Comparison of ENCODE assay signal across 9 mouse cellular contexts in the genomic region with DNA sequence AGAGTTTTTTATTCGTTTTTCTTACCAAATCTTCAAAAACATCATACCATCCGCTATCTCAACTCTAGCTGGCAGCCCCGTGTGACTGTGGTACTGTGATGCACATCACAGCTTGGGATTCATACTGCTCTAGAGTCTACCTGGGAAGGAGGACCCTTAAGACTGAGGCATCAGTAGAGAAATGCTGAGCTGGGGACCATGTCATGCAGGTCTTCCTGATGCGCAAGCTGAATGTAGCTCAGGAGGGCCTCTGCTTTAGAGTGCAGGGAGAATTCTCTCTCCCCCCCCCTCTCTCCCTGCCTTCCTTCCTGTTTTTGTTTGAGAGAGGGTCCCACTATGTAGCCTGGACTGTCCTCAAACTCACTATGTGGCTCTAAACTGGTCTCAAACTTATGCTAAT. TPM values are rescaled to one million over a fixed set of nuclear protein-coding genes. Genes with fewer than 3 reads are reported as not detected.
DNase-seq lines count a peak whose midpoint lies in the region; ATAC-seq and TF ChIP-seq lines count a peak whose summit lies in the region.
"Had no signal": no experiment of that assay in that cellular context is flagged by ENCODE, and none has a peak within 500 bp of the region (broad histone marks: within the 10 kb centered on the region; RNA-seq: fewer than 3 reads in every experiment).

No protein-coding gene starts in this region.

- H3K36me3 ChIP-seq in heart, postnatal 0 days (replicated peaks; ENCODE audit: control insufficient read depth, insufficient read depth, low read length): peaks cover 23% of the 10 kb centered on the region
- peaks cover 8% of the 10 kb centered on the region; the same call in 1 of the 2 replicates for H3K36me3 ChIP-seq in hindbrain, postnatal 0 days (ENCODE audit: insufficient read depth, low read length)
- H3K36me3 ChIP-seq in midbrain, embryonic 15.5 days (replicated peaks): peaks cover 2% of the 10 kb centered on the region; the same call in 1 of the 2 replicates

- intact Hi-C loops in heart, postnatal 14 days (cut with DNase I): loop anchor here (5.0 kb wide), 1 partner anchor 198 kb away; no protein-coding TSS in a partner anchor

- H3K4me1 ChIP-seq in heart, postnatal 0 days (ENCODE audit: control insufficient read depth, insufficient read depth): 0 out of 2 replicates have a peak, but pooled peaks cover 4% of the 10 kb centered on the region
- peaks cover 4% of the 10 kb centered on the region; the same call in 1 of the 2 replicates for H3K4me1 ChIP-seq in bone marrow macrophage, adult 2 months (ENCODE audit: control insufficient read depth, insufficient read depth, low read length)
- H3K4me1 ChIP-seq in hindbrain, postnatal 0 days (ENCODE audit: insufficient read depth, low read length): no peaks in the 10 kb centered on the region
- H3K4me1 ChIP-seq in midbrain, embryonic 15.5 days: peaks cover 12% of the 10 kb centered on the region

- no peak for TF ChIP-seq EP300 in heart, postnatal 0 days (IDR thresholded peaks at IDR 0.05; ENCODE audit: low read depth)

- TF ChIP-seq CTCF in heart, postnatal 0 days (IDR thresholded peaks at IDR 0.05; ENCODE audit: low read depth): no peak
- no peak for TF ChIP-seq CTCF in bone marrow macrophage, adult 2 months (IDR thresholded peaks at IDR 0.05; ENCODE audit: low read depth, low read length)
- no peak for TF ChIP-seq CTCF in hindbrain, postnatal 0 days (IDR thresholded peaks at IDR 0.05; ENCODE audit: low read depth)

- no peaks in the 10 kb centered on the region for H3K27me3 ChIP-seq in heart, postnatal 0 days (ENCODE audit: control insufficient read depth, insufficient read depth, low read length)
- H3K27me3 ChIP-seq in hindbrain, postnatal 0 days (ENCODE audit: insufficient read depth, low read length): no peaks in the 10 kb centered on the region
- no peaks in the 10 kb centered on the region for H3K27me3 ChIP-seq in midbrain, embryonic 15.5 days (replicated peaks)

- 52% methylated on average over 4 of the region's 4 CpGs for WGBS in heart, postnatal 0 days
- WGBS in hindbrain, postnatal 0 days: 69% methylated on average over 4 of the region's 4 CpGs
- 62% methylated on average over 4 of the region's 4 CpGs for WGBS in midbrain, embryonic 15.5 days

- no peak overlapping the region for H3K9ac ChIP-seq in heart, postnatal 0 days (replicated peaks; ENCODE audit: low read depth, low read length)
- no peak overlapping the region for H3K9ac ChIP-seq in hindbrain, postnatal 0 days (replicated peaks; ENCODE audit: low read length)
- no peak overlapping the region for H3K9ac ChIP-seq in midbrain, embryonic 15.5 days

- no peak for ATAC-seq in heart, postnatal 0 days (ENCODE audit: insufficient read depth, low read depth)
- ATAC-seq in hindbrain, postnatal 0 days: no peak
- no peak; the same call in 1 of the 2 replicates for ATAC-seq in midbrain, embryonic 15.5 days (replicated peaks)
- ATAC-seq in monocyte, adult 5-6 weeks (replicated peaks; ENCODE audit: insufficient number of reproducible peaks, low FRiP score, low TSS enrichment, poor library complexity, severe bottlenecking): no peak

- no peak overlapping the region for H3K27ac ChIP-seq in heart, postnatal 0 days (ENCODE audit: low read depth)
- H3K27ac ChIP-seq in bone marrow macrophage, adult 2 months (ENCODE audit: insufficient read depth, low read depth, low read length): no peak overlapping the region
- no peak overlapping the region for H3K27ac ChIP-seq in hindbrain, postnatal 0 days
- no peak overlapping the region for H3K27ac ChIP-seq in midbrain, embryonic 15.5 days

- peak overlapping the region; percentile 79 for H3K4me2 ChIP-seq in heart, postnatal 0 days (ENCODE audit: low read depth, low read length)
- peak overlapping the region; percentile 80 for H3K4me2 ChIP-seq in hindbrain, postnatal 0 days (ENCODE audit: low read depth, low read length)
- peak overlapping the region; percentile 69; the same call in 1 of the 2 replicates for H3K4me2 ChIP-seq in midbrain, embryonic 15.5 days

- no peak for TF ChIP-seq POLR2A in bone marrow macrophage, adult 2 months (IDR thresholded peaks at IDR 0.05; ENCODE audit: borderline replicate concordance, low read depth, low read length)

- DNase-seq in heart, postnatal 0 days (ENCODE audit: low spot score): no peak
- DNase-seq in heart, postnatal 14 days: no peak
- no peak for DNase-seq in hindbrain, postnatal 0 days (ENCODE audit: low spot score)
- DNase-seq in adrenal gland, postnatal 14 days: no peak
- DNase-seq in embryo, embryonic 10 days (ENCODE audit: low spot score): no peak

- peak overlapping the region; percentile 56 for H3K4me3 ChIP-seq in heart, postnatal 0 days (ENCODE audit: low read depth, low read length)
- H3K4me3 ChIP-seq in bone marrow macrophage, adult 2 months (ENCODE audit: insufficient read depth, low read length): peak overlapping the region; percentile 77
- no peak overlapping the region for H3K4me3 ChIP-seq in hindbrain, postnatal 0 days (ENCODE audit: low read length)
- peak overlapping the region; percentile 40; the same call in 1 of the 2 replicates for H3K4me3 ChIP-seq in midbrain, embryonic 15.5 days

- H3K9me3 ChIP-seq in heart, postnatal 0 days (replicated peaks; ENCODE audit: control insufficient read depth, low read length): no peaks in the 10 kb centered on the region
- H3K9me3 ChIP-seq in hindbrain, postnatal 0 days (ENCODE audit: low read length): no peaks in the 10 kb centered on the region
- no peaks in the 10 kb centered on the region for H3K9me3 ChIP-seq in midbrain, embryonic 15.5 days

RNA-seq across cellular contexts. Expression of gene Amz2, which starts 14.9 kb away (rescaled TPM):
- total RNA-seq in heart, postnatal 0 days (2014; rRNA removed; ENCODE audit: low replicate concordance): 36.9 and 65.6 TPM in 2 replicates
- 33.7 and 36.2 TPM in 2 replicates for polyA plus RNA-seq in heart, postnatal 0 days (2015; fragmentation: Nextera tagmentation; extraction: Ambion mirVana)
- 10 to 100 TPM; 42.5 to 46.1 TPM for total RNA-seq in heart, postnatal 14 days (2021)
- polyA plus RNA-seq in bone marrow macrophage, adult 2 months (2012; ENCODE audit: insufficient read depth, insufficient read length, missing spikeins): 32.5 and 35.5 TPM in 2 replicates
- 145 and 151 TPM in 2 replicates for total RNA-seq in hindbrain, postnatal 0 days (2014; rRNA removed)
- 38.4 and 38.8 TPM in 2 replicates for polyA plus RNA-seq in hindbrain, postnatal 0 days (2015; fragmentation: Nextera tagmentation; extraction: Ambion mirVana)
- 55.3 and 56.7 TPM in 2 replicates for polyA plus RNA-seq in midbrain, embryonic 15.5 days (2015; fragmentation: Nextera tagmentation; extraction: Ambion mirVana)
- total RNA-seq in adrenal gland, postnatal 14 days (2021): 41.0 and 41.1 TPM in 2 replicates
- 32.6 to 34.9 TPM (median 33.6 TPM) in 3 replicates for total RNA-seq in monocyte, adult 5-6 weeks (2017)

RNA-seq across cellular contexts. Expression of gene 9930022D16Rik, which starts 26.9 kb away (rescaled TPM):
- total RNA-seq in heart, postnatal 0 days (2014; rRNA removed; ENCODE audit: low replicate concordance): not detected in 2 replicates
- not detected in 2 replicates for polyA plus RNA-seq in heart, postnatal 0 days (2015; fragmentation: Nextera tagmentation; extraction: Ambion mirVana)
- not detected for total RNA-seq in heart, postnatal 14 days (2021)
- polyA plus RNA-seq in bone marrow macrophage, adult 2 months (2012; ENCODE audit: insufficient read depth, insufficient read length, missing spikeins): 0.40 and 0.49 TPM in 2 replicates
- total RNA-seq in hindbrain, postnatal 0 days (2014; rRNA removed): not detected in 2 replicates
- not detected in 2 replicates for polyA plus RNA-seq in hindbrain, postnatal 0 days (2015; fragmentation: Nextera tagmentation; extraction: Ambion mirVana)
- not detected in 2 replicates for polyA plus RNA-seq in midbrain, embryonic 15.5 days (2015; fragmentation: Nextera tagmentation; extraction: Ambion mirVana)
- total RNA-seq in adrenal gland, postnatal 14 days (2021): not detected in 2 replicates
- total RNA-seq in monocyte, adult 5-6 weeks (2017): 0.85 to 6.5 TPM (median 1.6 TPM) in 3 replicates
- polyA plus RNA-seq: large intestine, adult 2 months had no signal

RNA-seq across cellular contexts. Expression of gene Arsg, which starts 32.5 kb away (rescaled TPM):
- 4.3 and 5.9 TPM in 2 replicates for total RNA-seq in heart, postnatal 0 days (2014; rRNA removed; ENCODE audit: low replicate concordance)
- polyA plus RNA-seq in heart, postnatal 0 days (2015; fragmentation: Nextera tagmentation; extraction: Ambion mirVana): 3.8 and 4.3 TPM in 2 replicates
- 1 to 10 TPM; 2.7 to 2.8 TPM for total RNA-seq in heart, postnatal 14 days (2021)
- polyA plus RNA-seq in bone marrow macrophage, adult 2 months (2012; ENCODE audit: insufficient read depth, insufficient read length, missing spikeins): 3.7 and 4.4 TPM in 2 replicates
- 10.4 and 13.1 TPM in 2 replicates for total RNA-seq in hindbrain, postnatal 0 days (2014; rRNA removed)
- polyA plus RNA-seq in hindbrain, postnatal 0 days (2015; fragmentation: Nextera tagmentation; extraction: Ambion mirVana): 9.9 and 10.3 TPM in 2 replicates
- 3.7 and 5.0 TPM in 2 replicates for polyA plus RNA-seq in midbrain, embryonic 15.5 days (2015; fragmentation: Nextera tagmentation; extraction: Ambion mirVana)
- total RNA-seq in adrenal gland, postnatal 14 days (2021): 3.3 and 7.0 TPM in 2 replicates
- total RNA-seq in monocyte, adult 5-6 weeks (2017): 0.96 to 2.5 TPM (median 1.1 TPM) in 3 replicates

RNA-seq across cellular contexts. Expression of gene Slc16a6, which starts 32.8 kb away (rescaled TPM):
- 11.9 and 13.2 TPM in 2 replicates for total RNA-seq in heart, postnatal 0 days (2014; rRNA removed; ENCODE audit: low replicate concordance)
- polyA plus RNA-seq in heart, postnatal 0 days (2015; fragmentation: Nextera tagmentation; extraction: Ambion mirVana): 4.6 and 8.2 TPM in 2 replicates
- total RNA-seq in heart, postnatal 14 days (2021): 1 to 10 TPM; 7.3 to 7.7 TPM
- 32.6 and 38.7 TPM in 2 replicates for polyA plus RNA-seq in bone marrow macrophage, adult 2 months (2012; ENCODE audit: insufficient read depth, insufficient read length, missing spikeins)
- total RNA-seq in hindbrain, postnatal 0 days (2014; rRNA removed): 10.5 and 11.2 TPM in 2 replicates
- 7.9 and 8.7 TPM in 2 replicates for polyA plus RNA-seq in hindbrain, postnatal 0 days (2015; fragmentation: Nextera tagmentation; extraction: Ambion mirVana)
- 4.1 and 4.3 TPM in 2 replicates for polyA plus RNA-seq in midbrain, embryonic 15.5 days (2015; fragmentation: Nextera tagmentation; extraction: Ambion mirVana)
- 2.4 and 4.4 TPM in 2 replicates for total RNA-seq in adrenal gland, postnatal 14 days (2021)
- total RNA-seq in monocyte, adult 5-6 weeks (2017): 9.1 to 20.3 TPM (median 11.3 TPM) in 3 replicates
